Mouse (Mus musculus): ENCODE data around the gene Inpp4a. TPM values are rescaled to one million over a fixed set of nuclear protein-coding genes. Genes with fewer than 3 reads are reported as not detected.
A peak's percentile ranks its signal among the peaks of the same experiment; 100 is the strongest.

Inpp4a gene
- 4.9 TPM for polyA plus RNA-seq (2012; fragmentation: generic; extraction: Trizol)

DNA sequence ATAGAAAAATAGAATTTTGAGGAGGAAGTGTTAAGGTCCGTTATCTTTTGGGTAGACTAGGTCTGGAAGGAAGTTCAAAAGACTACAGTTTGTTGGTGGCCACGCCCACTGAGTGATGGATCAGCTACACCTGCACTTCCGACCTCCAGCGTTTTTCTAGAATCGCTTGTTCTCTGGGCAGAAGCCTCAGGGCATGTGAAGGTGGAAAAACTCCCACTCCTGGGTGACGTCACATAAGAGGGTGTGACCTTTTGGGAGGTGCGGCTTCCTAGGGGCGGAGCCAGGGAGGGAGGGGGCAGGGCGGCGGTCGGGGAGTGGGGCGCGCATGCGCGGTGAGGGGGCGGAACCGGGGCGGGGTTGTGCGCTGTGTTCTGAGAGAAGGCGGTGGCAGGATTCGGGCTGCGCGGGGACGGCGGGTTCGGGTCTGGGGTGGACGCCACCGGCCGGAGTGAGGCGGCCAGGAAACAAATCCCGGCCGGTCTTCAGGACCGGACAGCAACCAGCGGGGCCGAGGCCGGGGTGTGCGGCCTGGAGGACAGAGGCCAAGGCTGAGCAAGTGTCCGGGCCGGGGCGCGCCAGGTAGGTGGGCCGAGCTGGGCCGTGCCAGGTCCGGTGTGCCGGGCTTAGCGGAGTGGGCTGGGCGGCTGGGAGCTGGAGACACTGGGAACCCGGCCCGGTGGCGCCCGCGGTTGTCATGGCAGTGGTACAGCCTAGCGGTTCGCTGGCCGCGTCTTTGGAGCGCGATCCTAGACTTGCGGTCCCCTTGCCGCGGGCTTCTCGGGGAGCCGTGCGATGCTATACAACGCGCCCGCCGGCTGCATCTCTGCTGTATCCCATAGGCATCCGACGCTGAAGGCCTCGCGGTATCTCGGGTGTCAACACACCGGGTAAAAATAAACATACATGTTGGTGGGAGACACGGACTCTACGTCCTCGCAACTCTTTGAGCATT lies at the start of gene Inpp4a:
TSS of gene Inpp4a (plus strand) at position 326 of the 952 bp plus-strand sequence.
- H3K79me2 ChIP-seq (ENCODE audit: control insufficient read depth, insufficient read depth): no peaks in the 10 kb centered on the region
- H3ac ChIP-seq (ENCODE audit: control insufficient read depth, insufficient read length): peak within 1 kb of the TSS; percentile 57
- H3K4me3 ChIP-seq: peak within 1 kb of the TSS; percentile 32
- no peaks in the 10 kb centered on the region for H3K36me3 ChIP-seq (ENCODE audit: control insufficient read depth, insufficient read depth)
- no peak for TF ChIP-seq E2F4 (IDR thresholded peaks at IDR 0.05; ENCODE audit: insufficient read depth)
- TF ChIP-seq POLR2A (IDR thresholded peaks at IDR 0.05; ENCODE audit: insufficient read length, low read depth): peak; percentile 70
- peak; percentile 71 for TF ChIP-seq POLR2AphosphoS2 (IDR thresholded peaks at IDR 0.05; ENCODE audit: insufficient read length, low read depth)
- H3K4me2 ChIP-seq (ENCODE audit: low read depth): peak within 1 kb of the TSS; percentile 92
- H3K27me3 ChIP-seq (ENCODE audit: control insufficient read depth, insufficient read depth, insufficient read length): no peaks in the 10 kb centered on the region

DNA sequence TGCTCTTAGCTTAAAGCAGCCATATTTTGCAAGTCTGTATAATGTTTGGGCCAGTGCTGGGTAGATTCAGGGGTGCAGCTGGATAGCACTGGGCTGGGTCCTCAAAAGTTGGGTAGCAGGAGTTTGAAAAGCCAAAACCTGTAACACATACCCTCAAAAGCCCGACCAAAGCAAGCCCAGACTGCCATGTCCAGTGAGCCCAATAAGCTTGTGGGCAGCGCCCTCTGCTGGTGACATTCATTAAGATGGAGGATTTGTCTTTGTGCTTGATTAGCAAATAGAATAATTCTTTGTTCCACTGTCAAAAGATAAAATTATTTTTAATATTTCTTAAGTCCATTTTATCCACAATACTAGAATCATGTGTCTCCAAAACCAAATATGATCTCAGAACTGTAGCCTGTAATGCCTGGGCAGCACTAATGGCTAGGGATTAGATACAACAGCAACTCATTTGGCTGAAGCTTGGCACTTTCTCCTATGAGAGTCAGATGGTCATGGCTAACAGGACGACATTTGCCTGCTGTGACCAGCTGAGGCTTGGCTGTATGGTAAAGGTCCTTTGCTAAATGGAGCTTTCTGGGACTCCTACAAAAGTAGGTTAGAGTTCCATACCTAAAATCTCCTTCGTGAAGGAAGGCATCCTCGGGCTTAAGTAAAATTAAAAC lies 48.9 kb upstream of the Inpp4a start:
- Histone ChIP-seq H3K36me3 (ENCODE audit: control insufficient read depth, insufficient read depth) (no peaks in the 10 kb centered on the region), H3K4me3 (no peak overlapping the region), H3K79me2 (ENCODE audit: control insufficient read depth, insufficient read depth) (no peaks in the 10 kb centered on the region), H3K4me2 (ENCODE audit: low read depth) (no peak overlapping the region), H3ac (ENCODE audit: control insufficient read depth, insufficient read length) (no peak overlapping the region), H3K27me3 (ENCODE audit: control insufficient read depth, insufficient read depth, insufficient read length) (no peaks in the 10 kb centered on the region)
- TF ChIP-seq USF1 (IDR thresholded peaks at IDR 0.05; ENCODE audit: low read depth): no peak
- TF ChIP-seq MYOG (IDR thresholded peaks at IDR 0.05; ENCODE audit: control insufficient read depth in 1 of 3, insufficient read depth in 1 of 3, insufficient read length in 2 of 3, low read depth in 2 of 3): no peak
- TF ChIP-seq MAX (IDR thresholded peaks at IDR 0.05; ENCODE audit: low read depth): no peak

DNA sequence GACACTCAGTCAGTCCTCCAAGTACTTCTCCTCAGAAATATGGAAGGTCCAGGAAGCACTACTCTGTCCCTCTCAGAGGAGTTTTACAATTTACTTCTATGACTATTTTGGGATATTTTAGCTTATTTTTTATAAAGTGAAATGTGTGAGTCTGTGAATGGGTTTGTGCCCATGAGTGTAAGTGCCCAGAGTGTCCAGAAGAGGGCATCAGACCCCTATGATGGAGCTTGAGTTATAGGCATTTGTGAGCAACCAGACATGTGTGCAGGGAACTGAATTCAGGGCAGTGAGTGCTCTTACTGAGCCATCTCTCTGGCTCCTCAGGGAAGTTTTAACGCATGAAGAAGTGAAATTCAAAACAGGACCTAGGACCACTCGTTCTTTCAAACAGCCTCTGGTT lies 41.2 kb upstream of the Inpp4a start:
- Histone ChIP-seq H3ac (ENCODE audit: control insufficient read depth, insufficient read length) (no peak overlapping the region), H3K79me2 (ENCODE audit: control insufficient read depth, insufficient read depth) (no peaks in the 10 kb centered on the region), H3K36me3 (ENCODE audit: control insufficient read depth, insufficient read depth) (no peaks in the 10 kb centered on the region), H3K4me2 (ENCODE audit: low read depth) (no peak overlapping the region), H3K27me3 (ENCODE audit: control insufficient read depth, insufficient read depth, insufficient read length) (no peaks in the 10 kb centered on the region), H3K4me3 (no peak overlapping the region)
- TF ChIP-seq USF1 (IDR thresholded peaks at IDR 0.05; ENCODE audit: low read depth) (no peak), POLR2A (IDR thresholded peaks at IDR 0.05; ENCODE audit: insufficient read length, low read depth) (no peak), POLR2AphosphoS2 (IDR thresholded peaks at IDR 0.05; ENCODE audit: insufficient read length, low read depth) (no peak), MAX (IDR thresholded peaks at IDR 0.05; ENCODE audit: low read depth) (no peak), MYOD1 (IDR thresholded peaks at IDR 0.05; ENCODE audit: control insufficient read depth in 1 of 3, insufficient read length in 2 of 3, low read depth in 2 of 3) (no peak)

DNA sequence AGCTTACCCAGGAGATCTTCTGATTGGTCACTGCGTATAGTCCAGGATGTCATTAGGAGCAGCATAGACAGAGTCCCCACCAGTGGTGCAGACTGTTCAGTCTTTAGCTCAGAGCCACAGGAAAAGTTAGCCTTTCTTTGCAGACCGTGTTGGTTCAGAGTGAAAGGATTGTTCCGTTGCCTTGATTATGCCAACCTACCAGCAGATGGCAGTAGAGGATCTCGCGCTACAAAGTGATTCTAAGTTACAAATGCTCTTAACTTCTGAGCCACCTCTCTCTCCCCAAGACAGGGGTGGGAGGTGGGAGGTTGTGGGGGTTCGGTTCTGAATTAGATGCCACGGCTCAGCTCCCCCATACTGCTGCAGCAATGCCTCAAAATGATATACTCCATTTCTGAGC lies 27.2 kb upstream of the Inpp4a start:
- H3K79me2 ChIP-seq (ENCODE audit: control insufficient read depth, insufficient read depth): no peaks in the 10 kb centered on the region
- TF ChIP-seq SRF (IDR thresholded peaks at IDR 0.05; ENCODE audit: control insufficient read depth, insufficient read length, low read depth) (no peak), MYOG (IDR thresholded peaks at IDR 0.05; ENCODE audit: control insufficient read depth in 1 of 3, insufficient read depth in 1 of 3, insufficient read length in 2 of 3, low read depth in 2 of 3) (no peak), TCF3 (IDR thresholded peaks at IDR 0.05; ENCODE audit: insufficient read length, low read depth) (no peak), REST (IDR thresholded peaks at IDR 0.05; ENCODE audit: insufficient read depth, insufficient read length) (no peak), POLR2AphosphoS2 (IDR thresholded peaks at IDR 0.05; ENCODE audit: insufficient read length, low read depth) (no peak)
- no peak overlapping the region for H3K4me3 ChIP-seq
- H3K27me3 ChIP-seq (ENCODE audit: control insufficient read depth, insufficient read depth, insufficient read length): no peaks in the 10 kb centered on the region
- H3K36me3 ChIP-seq (ENCODE audit: control insufficient read depth, insufficient read depth): no peaks in the 10 kb centered on the region
- H3K4me2 ChIP-seq (ENCODE audit: low read depth): no peak overlapping the region
- no peak overlapping the region for H3ac ChIP-seq (ENCODE audit: control insufficient read depth, insufficient read length)

DNA sequence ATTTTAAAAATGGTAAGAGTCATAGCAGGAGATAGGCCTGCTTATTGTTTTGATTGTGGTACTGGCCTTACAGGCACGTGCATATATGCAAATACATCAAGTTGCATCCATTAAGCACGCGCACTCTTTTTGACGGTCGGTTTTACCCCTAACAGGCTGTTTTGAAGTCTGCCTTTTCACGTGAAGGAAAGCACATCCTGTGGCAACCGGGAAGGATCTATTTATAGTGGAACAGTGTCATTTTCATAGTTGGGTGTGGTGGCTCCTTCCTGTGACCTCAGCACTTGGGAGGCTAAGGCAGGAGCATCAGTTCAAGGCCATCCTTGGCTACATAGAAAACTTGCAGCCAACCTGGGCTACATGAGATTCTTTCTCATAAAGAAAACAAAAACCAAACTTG lies 13.1 kb upstream of the Inpp4a start:
- Histone ChIP-seq H3K4me3 (no peak overlapping the region), H3K79me2 (ENCODE audit: control insufficient read depth, insufficient read depth) (no peaks in the 10 kb centered on the region), H3K36me3 (ENCODE audit: control insufficient read depth, insufficient read depth) (no peaks in the 10 kb centered on the region), H3K4me2 (ENCODE audit: low read depth) (no peak overlapping the region), H3K27me3 (ENCODE audit: control insufficient read depth, insufficient read depth, insufficient read length) (no peaks in the 10 kb centered on the region), H3ac (ENCODE audit: control insufficient read depth, insufficient read length) (no peak overlapping the region)
- TF ChIP-seq CEBPB (IDR thresholded peaks at IDR 0.05; ENCODE audit: insufficient read depth, poor library complexity, severe bottlenecking) (no peak), REST (IDR thresholded peaks at IDR 0.05; ENCODE audit: insufficient read depth, insufficient read length) (no peak), MAX (IDR thresholded peaks at IDR 0.05; ENCODE audit: low read depth) (no peak), USF1 (IDR thresholded peaks at IDR 0.05; ENCODE audit: low read depth) (no peak)

DNA sequence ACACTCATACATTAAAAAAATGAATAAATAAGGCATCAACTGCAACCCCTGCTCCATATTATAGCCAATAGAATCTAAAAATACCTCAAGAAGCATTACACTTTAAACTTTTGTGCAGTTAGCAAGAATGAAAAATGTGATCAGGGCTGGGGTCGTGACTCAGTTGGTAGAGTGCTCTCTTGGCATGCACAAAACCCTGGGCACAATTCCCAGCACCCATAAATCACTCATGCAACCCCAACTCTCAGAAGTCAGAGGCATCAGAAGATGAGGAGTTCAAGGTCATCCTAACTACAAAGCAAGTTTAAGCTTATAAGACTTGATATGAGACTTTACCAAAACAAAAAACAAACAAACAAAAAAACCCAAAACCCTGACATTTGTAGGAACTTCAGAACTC lies 11.9 kb upstream of the Inpp4a start:
- Histone ChIP-seq H3ac (ENCODE audit: control insufficient read depth, insufficient read length) (no peak overlapping the region), H3K27me3 (ENCODE audit: control insufficient read depth, insufficient read depth, insufficient read length) (no peaks in the 10 kb centered on the region), H3K4me2 (ENCODE audit: low read depth) (no peak overlapping the region), H3K36me3 (ENCODE audit: control insufficient read depth, insufficient read depth) (no peaks in the 10 kb centered on the region), H3K4me3 (no peak overlapping the region), H3K79me2 (ENCODE audit: control insufficient read depth, insufficient read depth) (no peaks in the 10 kb centered on the region)
- TF ChIP-seq POLR2A (IDR thresholded peaks at IDR 0.05; ENCODE audit: insufficient read length, low read depth): no peak
- no peak for TF ChIP-seq USF1 (IDR thresholded peaks at IDR 0.05; ENCODE audit: low read depth)
- TF ChIP-seq CEBPB (IDR thresholded peaks at IDR 0.05; ENCODE audit: insufficient read depth, poor library complexity, severe bottlenecking): no peak
- TF ChIP-seq MYOD1 (IDR thresholded peaks at IDR 0.05; ENCODE audit: control insufficient read depth in 1 of 3, insufficient read length in 2 of 3, low read depth in 2 of 3): no peak
- TF ChIP-seq E2F4 (IDR thresholded peaks at IDR 0.05; ENCODE audit: insufficient read depth): no peak
- no peak for TF ChIP-seq TCF12 (IDR thresholded peaks at IDR 0.05; ENCODE audit: insufficient read depth, poor library complexity, severe bottlenecking)
- no peak for TF ChIP-seq TCF3 (IDR thresholded peaks at IDR 0.05; ENCODE audit: insufficient read length, low read depth)
- TF ChIP-seq POLR2AphosphoS2 (IDR thresholded peaks at IDR 0.05; ENCODE audit: insufficient read length, low read depth): no peak
- no peak for TF ChIP-seq REST (IDR thresholded peaks at IDR 0.05; ENCODE audit: insufficient read depth, insufficient read length)
- TF ChIP-seq MYOG (IDR thresholded peaks at IDR 0.05; ENCODE audit: control insufficient read depth in 1 of 3, insufficient read depth in 1 of 3, insufficient read length in 2 of 3, low read depth in 2 of 3): no peak
- no peak for TF ChIP-seq MAX (IDR thresholded peaks at IDR 0.05; ENCODE audit: low read depth)
- no peak for TF ChIP-seq SRF (IDR thresholded peaks at IDR 0.05; ENCODE audit: control insufficient read depth, insufficient read length, low read depth)

Data from myocyte (in vitro differentiated cells).